Mouse (Mus musculus) NIH3T3 (cell line): ENCODE data around the gene Kalrn.

Source experiments
- DNase-seq: peaks from one replicate; pipeline ENCODE4 v3.0.0-alpha.2; 2012; ENCODE audit warnings: low read depth

The Kalrn gene

DNA sequence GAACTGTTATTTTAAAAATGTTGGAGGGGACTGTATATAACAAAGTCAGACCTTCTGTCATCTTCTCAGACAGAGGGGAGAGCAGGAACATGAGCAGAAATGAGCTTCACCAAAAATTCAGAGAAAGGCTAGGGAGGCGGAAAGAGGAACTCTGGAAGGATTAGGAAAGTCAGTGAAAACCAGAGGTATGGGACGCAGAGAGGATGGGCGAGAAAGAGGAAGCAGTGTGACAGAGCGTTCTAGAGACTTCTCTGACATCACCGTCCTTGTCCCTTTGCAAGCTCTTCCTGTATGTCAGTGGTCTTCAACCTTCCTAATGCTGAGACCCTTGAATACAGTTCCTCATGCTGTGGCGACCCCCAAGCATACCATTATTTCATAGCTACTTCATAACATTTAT is 588.0 kb downstream of the Kalrn start:
- no peak for DNase-seq

- no peak for DNase-seq
These were observed 589.6 kb downstream of the Kalrn start for GRCm38 (mm10) chr16:33983712-33984111.

- peak; percentile 46 for DNase-seq
These were observed 593.5 kb downstream of the Kalrn start for GRCm38 (mm10) chr16:33979855-33980254.

GRCm38 (mm10) chr16:33967283-33967640 is 606.1 kb downstream of the Kalrn start:
- DNase-seq: peak; percentile 47

GRCm38 (mm10) chr16:33966538-33967282 is 606.6 kb downstream of the Kalrn start, which contains the start of gene Umps:
Gene Umps (minus strand): TSS chr16:33967038.
- peak; percentile 83 for DNase-seq

- DNase-seq: peak; percentile 57
These were observed 607.3 kb downstream of the Kalrn start for GRCm38 (mm10) chr16:33965878-33966537.

- DNase-seq: no peak
These were observed 609.8 kb downstream of the Kalrn start for GRCm38 (mm10) chr16:33963509-33963908.

DNA sequence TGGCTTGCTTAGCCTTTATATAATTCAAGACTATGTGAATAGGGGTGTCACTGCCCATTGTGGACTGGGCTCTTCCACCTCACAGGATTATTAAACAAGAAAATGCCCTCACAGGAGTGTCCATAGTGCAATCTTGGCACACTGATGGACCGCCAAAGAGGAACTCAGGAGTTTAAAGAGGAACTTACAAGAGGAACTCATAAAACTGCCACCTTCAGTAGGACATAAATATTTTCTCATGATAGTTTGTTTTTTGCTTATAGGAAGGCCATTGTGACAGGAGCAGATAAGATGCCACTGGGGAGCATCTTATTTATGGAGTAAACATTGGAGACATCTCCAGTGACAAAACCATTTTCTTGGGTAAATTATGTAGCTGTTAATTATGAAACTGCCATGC is 618.5 kb downstream of the Kalrn start:
- DNase-seq: no peak

DNA sequence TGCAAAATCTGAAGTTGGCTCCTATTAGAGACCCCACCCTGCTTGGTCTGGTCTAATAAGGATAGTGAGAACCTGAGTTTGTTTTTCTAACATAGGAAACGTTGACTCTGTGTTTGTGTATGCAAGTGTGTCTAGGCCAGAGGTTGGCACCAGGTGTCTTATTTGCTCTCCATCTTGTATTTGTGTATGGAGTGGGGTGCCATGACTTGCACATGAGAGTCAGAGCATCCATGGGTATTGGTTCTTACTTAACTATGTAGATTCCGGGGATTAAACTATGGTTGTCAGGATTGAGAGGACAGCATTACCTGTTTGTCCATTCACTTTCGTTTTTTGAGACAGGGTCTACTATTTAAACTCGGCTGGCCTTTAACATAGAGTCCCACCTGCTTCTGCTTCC is 620.3 kb downstream of the Kalrn start:
- DNase-seq: no peak

- peak; percentile 91 for DNase-seq
These were observed 622.5 kb downstream of the Kalrn start for GRCm38 (mm10) chr16:33950830-33951229.

- no peak for DNase-seq
These were observed 622.9 kb downstream of the Kalrn start for GRCm38 (mm10) chr16:33950386-33950785.

- DNase-seq: no peak
These were observed 625.4 kb downstream of the Kalrn start for GRCm38 (mm10) chr16:33947664-33948571.

DNA sequence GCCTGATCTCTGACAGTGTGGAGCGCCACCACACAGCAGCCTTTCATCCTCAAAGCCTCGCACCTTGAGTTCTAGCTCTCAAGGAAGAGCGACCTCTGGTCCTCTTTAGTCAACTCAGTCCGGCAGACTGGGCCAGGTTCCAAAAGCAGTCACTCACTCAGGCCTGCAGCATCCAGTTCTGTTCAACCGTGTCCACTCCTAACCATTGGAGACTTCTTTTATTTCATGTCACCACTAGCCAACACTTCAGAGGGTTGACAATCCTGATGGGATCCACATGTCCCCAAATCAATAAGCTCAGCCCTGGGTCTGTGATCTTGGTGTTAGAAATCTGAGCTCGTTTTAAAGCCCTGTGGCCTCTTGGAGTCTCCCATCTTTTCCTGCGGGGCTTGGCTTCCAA is 627.3 kb downstream of the Kalrn start:
- no peak for DNase-seq

DNA sequence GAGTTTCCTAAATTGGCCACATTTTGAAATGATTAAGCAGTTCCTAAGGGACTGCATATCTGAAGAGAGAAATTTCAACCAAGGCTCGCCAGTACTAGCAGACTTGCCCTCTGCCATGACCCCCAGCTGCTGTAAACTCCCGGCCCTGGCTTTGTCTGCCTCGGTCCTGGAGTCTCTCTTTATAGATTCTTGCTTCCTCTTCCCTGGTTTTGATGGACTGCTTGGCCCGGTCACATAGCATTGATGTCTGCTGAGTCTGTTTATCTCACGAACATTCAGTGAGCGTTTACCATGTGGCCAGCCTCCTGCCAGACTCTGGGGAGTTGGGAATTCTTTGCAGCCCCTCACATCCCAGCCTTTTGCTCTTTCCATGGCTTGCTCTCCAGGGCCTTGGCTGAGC is 628.6 kb downstream of the Kalrn start:
- DNase-seq: no peak

DNA sequence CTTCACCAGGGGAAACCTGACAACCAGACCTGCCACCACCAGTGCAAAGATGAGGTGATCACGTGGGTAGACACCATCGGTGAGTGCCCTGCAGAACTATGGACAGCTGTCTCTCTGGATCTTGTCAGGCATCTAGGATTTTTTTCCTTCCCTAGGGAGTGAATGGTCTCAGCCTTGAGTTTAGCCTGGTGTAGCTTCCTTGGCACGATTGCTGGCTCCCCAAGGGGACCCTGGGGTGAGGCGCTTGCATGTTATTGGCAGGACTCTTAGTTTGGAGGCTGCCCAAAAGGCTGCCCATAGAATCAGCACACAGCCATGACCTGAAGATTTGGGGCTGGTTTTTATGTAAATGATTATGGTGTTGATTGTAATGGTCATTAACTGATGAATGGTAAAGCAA is 629.2 kb downstream of the Kalrn start:
- DNase-seq: no peak

GRCm38 (mm10) chr16:33943388-33943787 is 629.9 kb downstream of the Kalrn start:
- no peak for DNase-seq

DNA sequence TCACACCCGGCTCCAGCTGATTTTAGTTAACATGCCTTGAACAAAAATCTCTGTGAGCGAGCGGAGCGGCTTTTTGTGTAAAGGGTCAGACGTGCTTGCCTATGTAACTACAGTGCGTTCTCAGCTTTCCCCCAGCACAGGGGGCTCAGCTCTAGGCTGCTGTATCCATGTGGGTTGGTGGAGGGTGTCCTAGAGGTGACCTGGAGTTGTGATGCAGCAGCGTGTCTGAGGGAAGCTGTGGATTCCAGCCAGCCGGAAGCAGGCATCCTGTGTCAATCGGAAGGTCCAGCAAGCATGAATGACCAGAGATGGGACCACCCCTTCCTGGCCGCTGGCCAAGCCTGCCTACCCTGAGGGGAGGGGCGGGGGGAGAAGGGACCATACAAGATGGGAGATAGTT is 631.0 kb downstream of the Kalrn start:
- DNase-seq: no peak

DNA sequence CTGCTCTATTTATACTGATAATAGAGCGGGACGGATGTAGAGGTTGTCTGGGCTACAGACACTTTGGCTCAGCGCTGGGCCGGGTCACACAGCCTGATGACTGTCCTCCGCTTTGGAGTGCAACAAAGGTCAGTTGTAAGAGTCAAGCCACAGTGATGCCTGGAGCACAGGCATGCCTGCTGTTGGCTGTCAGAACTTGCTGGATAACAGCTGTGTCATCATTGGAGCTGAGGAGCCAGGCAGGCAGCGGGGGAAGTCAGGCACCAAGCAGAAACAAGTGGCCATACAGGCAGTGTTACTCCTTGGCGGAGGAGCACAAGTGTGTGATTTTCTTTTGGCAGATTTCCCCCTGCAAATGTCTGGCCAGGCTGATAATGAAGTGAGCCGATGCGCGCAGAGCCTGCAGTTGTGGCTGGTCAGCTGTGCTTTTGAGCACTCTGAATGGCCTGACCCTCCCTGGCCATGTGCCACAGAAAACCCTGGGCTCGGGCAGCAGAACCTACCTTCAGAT is 632.0 kb downstream of the Kalrn start:
- peak; percentile 61 for DNase-seq

DNA sequence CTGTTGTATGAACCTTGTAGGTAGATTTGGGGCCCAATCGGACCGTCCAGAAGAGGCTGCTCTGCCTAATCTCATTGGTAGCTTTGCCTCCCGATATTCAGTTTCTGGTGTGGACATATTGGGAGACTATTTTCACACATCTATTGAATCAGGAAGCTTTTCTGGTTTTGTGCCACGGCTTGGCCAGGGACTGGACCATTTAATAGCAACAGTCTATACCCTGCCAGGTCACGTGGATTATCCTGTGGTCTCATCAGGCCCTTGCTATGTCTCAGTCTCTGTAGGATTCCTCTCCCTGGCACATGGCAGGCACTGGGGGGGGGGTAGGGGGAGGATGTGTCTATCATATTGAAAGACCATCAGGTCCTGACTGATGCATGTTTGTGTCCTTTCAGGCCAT is 633.2 kb downstream of the Kalrn start:
- DNase-seq: no peak

- DNase-seq: no peak
These were observed 633.7 kb downstream of the Kalrn start for GRCm38 (mm10) chr16:33939636-33940035.

GRCm38 (mm10) chr16:33939133-33939531 is 634.2 kb downstream of the Kalrn start:
- DNase-seq: no peak

- no peak for DNase-seq
These were observed 634.8 kb downstream of the Kalrn start for GRCm38 (mm10) chr16:33938311-33939132.
